Mouse (Mus musculus): Measurements from ENCODE around the gene Unc13b.

GRCm38 (mm10) chr4:43217997-43218396, 159.2 kb downstream of the Unc13b start:
- TF ChIP-seq CTCF (conservative IDR thresholded peaks at IDR 0.05; ENCODE audit: insufficient read depth, insufficient read length, low read depth, low read length), result no peak
- no peak for TF ChIP-seq POLR2A (IDR thresholded peaks at IDR 0.05; ENCODE audit: low read depth, low read length)
